Mouse (Mus musculus) heart, embryonic 14.5 days (tissue): ENCODE measurements around the gene Sp100. TPM values are rescaled to one million over a fixed set of nuclear protein-coding genes. Genes with fewer than 3 reads are reported as not detected.
A peak's percentile ranks its signal among the peaks of the same experiment; 100 is the strongest.

ENCODE experiments used
- ATAC-seq: fragments of 200-750 bp; cut with Nextera tagmentation; 2 replicates; pipeline ENCODE4 v1.8.0; 2017; ENCODE audit warnings: low read depth, moderate TSS enrichment; ENCODE audit not compliant: insufficient number of reproducible peaks, insufficient read depth, low FRiP score
- H3K27ac ChIP-seq, 2 experiments: fragments of 200-500 bp in 1 of 2; fragments of 300-500 bp in 1 of 2; sonication (generic) in 1 of 2; replicated peaks in 1 of 2; 2 replicates each; pipeline ENCODE4 v1.5.1; 2012 to 2014; ENCODE audit warnings: low read depth in 2 of 2, low read length in 2 of 2, control low read depth in 1 of 2, mild to moderate bottlenecking in 1 of 2, mixed read lengths in 1 of 2; ENCODE audit not compliant: control insufficient read depth in 1 of 2, insufficient read depth in 1 of 2
- H3K27me3 ChIP-seq: fragments of 300-500 bp; sonication (generic); 2 replicates; pipeline ENCODE4 v1.6.1; 2014; ENCODE audit warnings: mild to moderate bottlenecking, low read length, control low read depth; ENCODE audit not compliant: control insufficient read depth, insufficient read depth
- H3K36me3 ChIP-seq: fragments of 300-500 bp; sonication (generic); 2 replicates; pipeline ENCODE4 v1.6.1; 2014; ENCODE audit warnings: mild to moderate bottlenecking, control low read depth, low read length, mixed read lengths; ENCODE audit not compliant: control insufficient read depth, insufficient read depth
- H3K4me1 ChIP-seq, 2 experiments: fragments of 200-500 bp in 1 of 2; fragments of 300-500 bp in 1 of 2; sonication (generic) in 1 of 2; 2 replicates each; pipeline ENCODE4 v1.6.1; 2012 to 2014; ENCODE audit warnings: low read length in 2 of 2, control low read depth in 1 of 2, mixed read lengths in 1 of 2; ENCODE audit not compliant: control insufficient read depth in 2 of 2, insufficient read depth in 2 of 2
- H3K4me2 ChIP-seq: fragments of 300-500 bp; sonication (generic); 2 replicates; pipeline ENCODE4 v1.6.1; 2014; ENCODE audit warnings: mild to moderate bottlenecking, low read length
- H3K4me3 ChIP-seq, 2 experiments: fragments of 200-500 bp in 1 of 2; fragments of 300-500 bp in 1 of 2; sonication (generic) in 1 of 2; 2 replicates each; pipeline ENCODE4 v1.5.1; 2012 to 2014; ENCODE audit warnings: low read length in 2 of 2, mild to moderate bottlenecking in 2 of 2, control low read depth in 1 of 2, low read depth in 1 of 2, moderate library complexity in 1 of 2; ENCODE audit not compliant: control insufficient read depth in 1 of 2, insufficient read depth in 1 of 2
- H3K9ac ChIP-seq: fragments of 300-500 bp; sonication (generic); 2 replicates; pipeline ENCODE4 v1.6.1; 2014; ENCODE audit warnings: mild to moderate bottlenecking, low read length
- H3K9me3 ChIP-seq: fragments of 300-500 bp; sonication (generic); 2 replicates; pipeline ENCODE4 v1.6.1; 2016; ENCODE audit warnings: low read length, control low read depth; ENCODE audit not compliant: control insufficient read depth
- WGBS: fragments of 180-500 bp; shearing (Covaris S2); extraction: QIAGEN DNeasy Blood & Tissue Kit; methylation state at CpG from one replicate; pipeline ENCODE4 v1.1.7; 2014; 5-methylcytosine and 5-hydroxymethylcytosine counted together
- polyA plus RNA-seq: library from polyadenylated mRNA; unstranded; fragments of >200 nt; fragmentation: Nextera tagmentation; extraction: Ambion mirVana; gene quantifications from 2 replicates; pipeline ENCODE4 v1.2.1, GENCODE M21; 2014

The Sp100 gene
- polyA plus RNA-seq, 1 experiment from 2014 or later: 2.0 TPM

DNA sequence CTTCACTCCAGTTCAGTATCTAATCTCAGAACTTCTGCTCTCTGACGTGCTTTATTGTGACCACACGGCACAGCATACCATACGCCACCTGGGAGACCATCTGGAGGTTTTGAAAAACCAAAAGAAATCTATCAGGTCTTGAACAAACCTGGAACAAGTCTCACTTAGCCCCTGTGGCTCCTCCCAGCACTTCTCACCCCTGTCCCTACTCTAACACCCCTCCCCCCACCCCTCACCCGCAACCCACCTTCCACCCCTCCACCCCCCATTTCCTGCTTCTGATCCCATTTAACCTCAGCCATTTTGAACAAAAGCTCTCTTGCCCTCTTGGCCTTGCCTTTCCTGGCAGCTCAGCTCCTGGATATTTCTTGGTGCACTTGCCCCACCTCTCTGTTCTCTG lies 30.4 kb downstream of the Sp100 start:
- Histone ChIP-seq H3K4me1 (no peaks in the 10 kb centered on the region), H3K4me2 (no peak overlapping the region), H3K9me3 (no peaks in the 10 kb centered on the region), H3K9ac (no peak overlapping the region), H3K27ac (no peak overlapping the region), H3K27me3 (no peaks in the 10 kb centered on the region), H3K36me3 (no peaks in the 10 kb centered on the region), H3K4me3 (no peak overlapping the region)
- ATAC-seq: no peak
- WGBS: 42% methylated on average over 4 of the region's 4 CpGs

DNA sequence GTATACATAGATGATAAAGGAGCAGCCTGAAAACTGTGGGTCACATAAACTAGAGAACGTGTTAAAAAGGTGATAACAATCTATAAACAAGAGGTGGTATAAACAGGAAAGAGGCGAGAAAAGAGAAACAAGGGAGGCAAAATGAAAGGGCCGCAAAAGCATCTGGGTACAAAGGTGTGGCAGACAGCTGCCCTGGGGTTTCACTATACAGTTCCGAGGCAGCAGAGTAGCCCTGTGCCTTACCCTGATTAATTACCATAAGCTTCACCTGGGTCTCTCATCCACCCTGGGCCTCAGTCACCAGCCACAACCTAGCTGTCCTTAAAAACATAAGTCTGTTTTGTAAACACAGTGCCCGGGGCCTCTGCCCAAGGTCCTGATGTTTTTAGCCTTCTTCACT lies 36.9 kb downstream of the Sp100 start:
- H3K9ac ChIP-seq: no peak overlapping the region

DNA sequence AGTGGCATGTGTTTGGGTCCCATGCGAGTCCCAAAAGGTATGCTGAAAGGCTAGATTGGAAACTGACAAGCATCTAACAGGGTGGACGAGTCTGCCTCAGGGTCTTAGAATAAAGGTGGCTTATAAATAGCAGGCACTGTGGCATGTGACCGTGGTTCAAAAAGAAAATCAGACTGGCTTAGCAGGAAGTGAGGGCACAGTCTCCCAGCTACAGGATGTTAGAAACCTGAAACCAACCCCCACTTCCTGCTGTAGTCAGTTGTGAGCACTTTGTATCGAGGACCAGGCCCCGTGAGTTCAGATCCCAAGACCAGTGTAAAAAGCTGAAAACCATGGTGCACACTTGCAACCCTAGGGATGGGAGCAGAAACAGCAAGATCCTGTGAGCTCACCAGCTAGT lies 37.6 kb downstream of the Sp100 start:
- no peak for ATAC-seq
- Histone ChIP-seq H3K4me2 (no peak overlapping the region), H3K4me1 (peaks cover 3 to 5% of the 10 kb centered on the region in 2 experiments; a peak in 3 of 4 replicates), H3K36me3 (no peaks in the 10 kb centered on the region), H3K27me3 (no peaks in the 10 kb centered on the region), H3K9ac (no peak overlapping the region), H3K9me3 (no peaks in the 10 kb centered on the region), H3K4me3 (no peak overlapping the region), H3K27ac (no peak overlapping the region)
- 39% methylated on average over 5 of the region's 5 CpGs for WGBS

More for the DNA sequence above, 36.9 kb downstream of the Sp100 start:
- Histone ChIP-seq H3K9me3 (no peaks in the 10 kb centered on the region), H3K36me3 (no peaks in the 10 kb centered on the region), H3K27me3 (no peaks in the 10 kb centered on the region), H3K4me3 (no peak overlapping the region), H3K4me1 (peaks cover 3 to 5% of the 10 kb centered on the region in 2 experiments; a peak in 3 of 4 replicates), H3K4me2 (no peak overlapping the region), H3K27ac (no peak overlapping the region)
- no peak for ATAC-seq
- WGBS: 65% methylated on average over 5 of the region's 5 CpGs

DNA sequence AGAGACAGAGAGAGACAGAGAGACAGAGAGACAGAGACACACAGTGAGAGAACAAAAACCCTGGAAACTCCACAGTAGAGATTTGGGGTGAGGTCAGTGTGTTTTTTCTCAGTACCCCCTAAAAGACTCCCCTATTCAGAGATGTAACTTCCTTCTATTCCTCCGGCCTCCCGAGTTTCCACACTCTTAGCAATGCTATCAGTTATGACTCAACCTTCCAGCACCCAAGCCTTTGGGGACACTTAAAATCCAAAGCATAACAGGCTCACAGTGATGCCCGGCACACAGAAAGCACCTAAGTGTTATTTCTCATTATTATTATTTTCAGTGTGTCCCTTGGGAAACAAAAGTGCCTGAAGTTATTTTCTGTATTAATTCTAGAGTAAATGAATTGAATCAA lies 40.8 kb downstream of the Sp100 start:
- H3K27ac ChIP-seq: no peak overlapping the region
- no peak overlapping the region for H3K4me3 ChIP-seq
- H3K9me3 ChIP-seq: no peaks in the 10 kb centered on the region
- no peak overlapping the region for H3K9ac ChIP-seq
- peaks cover 5 to 8% of the 10 kb centered on the region in 2 experiments for H3K4me1 ChIP-seq
- H3K4me2 ChIP-seq: no peak overlapping the region
- H3K27me3 ChIP-seq: no peaks in the 10 kb centered on the region
- WGBS: 57% methylated on average over 3 of the region's 3 CpGs
- ATAC-seq: no peak
- H3K36me3 ChIP-seq: no peaks in the 10 kb centered on the region

DNA sequence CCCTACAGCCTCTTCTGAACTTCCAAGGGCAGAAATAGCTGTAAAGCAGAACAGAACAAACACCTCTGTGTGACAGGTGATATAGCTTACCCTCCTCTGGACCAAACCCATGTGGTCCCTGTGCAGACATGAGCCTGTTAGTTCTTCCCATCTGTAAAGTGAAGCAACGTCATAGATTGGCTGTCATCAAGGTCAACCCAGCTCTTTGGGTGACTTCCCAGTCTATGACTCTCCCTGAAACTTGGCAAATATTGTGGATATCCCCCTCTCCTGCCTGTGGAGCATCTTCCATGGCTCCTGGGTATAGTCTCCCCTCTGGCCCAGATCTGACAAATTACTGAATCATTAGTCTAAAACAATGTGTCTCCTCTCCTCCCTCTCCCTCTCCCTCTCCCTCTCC lies 42.5 kb downstream of the Sp100 start:
- Histone ChIP-seq H3K9me3 (no peaks in the 10 kb centered on the region), H3K9ac (no peak overlapping the region), H3K27ac (no peak overlapping the region), H3K27me3 (no peaks in the 10 kb centered on the region), H3K4me3 (no peak overlapping the region), H3K4me2 (no peak overlapping the region), H3K36me3 (no peaks in the 10 kb centered on the region), H3K4me1 (peaks cover 3 to 8% of the 10 kb centered on the region in 2 experiments)
- ATAC-seq: no peak
- 75% methylated on average over 1 of the region's 1 CpGs for WGBS

DNA sequence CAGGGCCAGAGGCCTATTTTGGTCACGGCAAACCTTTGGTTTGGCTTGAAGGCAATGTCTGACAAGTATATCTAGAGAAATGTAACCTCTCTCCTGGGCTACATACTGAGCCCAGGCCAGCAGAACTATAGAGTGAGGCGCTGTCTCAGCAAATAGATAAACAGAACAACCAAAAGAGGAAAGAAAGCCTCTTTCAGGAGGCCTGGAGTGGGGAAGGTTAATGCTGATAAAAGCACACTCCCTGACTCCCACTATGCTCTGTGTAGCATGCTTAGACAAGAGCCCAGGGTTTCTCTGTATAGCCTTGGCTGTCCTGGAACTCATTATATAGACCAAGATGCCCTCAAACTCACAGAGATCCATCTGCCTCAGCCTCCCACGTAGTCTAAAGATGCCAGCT lies 43.5 kb downstream of the Sp100 start:
- Histone ChIP-seq H3K4me3 (no peak overlapping the region), H3K27ac (no peak overlapping the region), H3K27me3 (no peaks in the 10 kb centered on the region), H3K9ac (no peak overlapping the region), H3K36me3 (no peaks in the 10 kb centered on the region), H3K9me3 (no peaks in the 10 kb centered on the region), H3K4me2 (no peak overlapping the region), H3K4me1 (peaks cover 0 to 6% of the 10 kb centered on the region in 2 experiments; a peak in 1 of 4 replicates)
- ATAC-seq: peak; percentile 50; the same call in 1 of the 2 replicates
- WGBS: 50% methylated on average over 3 of the region's 3 CpGs

GRCm38 (mm10) chr1:85695646-85696045 lies 45.9 kb downstream of the Sp100 start:
- no peaks in the 10 kb centered on the region for H3K9me3 ChIP-seq
- no peak overlapping the region for H3K4me3 ChIP-seq
- ATAC-seq: no peak
- no peaks in the 10 kb centered on the region for H3K27me3 ChIP-seq
- no peak overlapping the region for H3K9ac ChIP-seq
- no peak overlapping the region for H3K4me2 ChIP-seq
- peaks cover 0 to 6% of the 10 kb centered on the region in 2 experiments; a peak in 2 of 4 replicates for H3K4me1 ChIP-seq
- H3K36me3 ChIP-seq: no peaks in the 10 kb centered on the region
- WGBS: 68% methylated on average over 3 of the region's 3 CpGs
- H3K27ac ChIP-seq: no peak overlapping the region

GRCm38 (mm10) chr1:85697721-85698493 lies 48.1 kb downstream of the Sp100 start:
- H3K36me3 ChIP-seq: no peaks in the 10 kb centered on the region
- no peak overlapping the region for H3K9ac ChIP-seq
- H3K4me1 ChIP-seq: peaks cover 0 to 10% of the 10 kb centered on the region in 2 experiments; a peak in 2 of 4 replicates
- H3K27me3 ChIP-seq: no peaks in the 10 kb centered on the region
- ATAC-seq: no peak
- no peak overlapping the region for H3K4me3 ChIP-seq
- H3K9me3 ChIP-seq: no peaks in the 10 kb centered on the region
- 72% methylated on average over 4 of the region's 4 CpGs for WGBS
- H3K27ac ChIP-seq: no peak overlapping the region
- no peak overlapping the region for H3K4me2 ChIP-seq
